Mouse (Mus musculus): ENCODE results near the gene Aktip. TPM values are rescaled to one million over a fixed set of nuclear protein-coding genes. Genes with fewer than 3 reads are reported as not detected.

The Aktip gene
- polyA plus RNA-seq, 1 experiment, result 48.4 TPM

DNA sequence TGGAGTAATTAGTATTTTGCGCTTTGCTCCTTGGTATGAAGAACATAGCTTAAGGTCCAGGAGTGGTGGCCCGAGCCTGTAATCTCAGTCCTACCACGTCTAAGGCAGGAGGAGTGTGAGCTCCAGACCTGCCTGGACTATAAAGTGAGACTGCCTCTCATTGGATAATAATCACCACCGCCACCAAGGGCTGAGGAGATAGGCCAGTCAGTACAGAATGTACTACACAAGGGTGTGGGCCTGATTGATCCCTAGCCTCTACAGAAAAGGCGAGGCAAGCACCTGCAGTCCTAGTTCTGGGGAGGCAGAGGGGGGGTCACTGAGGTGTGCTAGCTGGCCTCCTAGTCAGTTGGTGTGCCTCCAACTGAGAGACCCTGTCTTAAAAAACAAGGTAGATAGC, 85.3 kb downstream of the Aktip start:
- Histone ChIP-seq H3K27ac (ENCODE audit: control insufficient read depth, insufficient read depth, low read depth, low read length) (no peak overlapping the region), H3K36me3 (ENCODE audit: control insufficient read depth, insufficient read depth, low read length) (no peaks in the 10 kb centered on the region), H3K4me3 (ENCODE audit: control insufficient read depth, low read depth, low read length) (no peak overlapping the region), H3K27me3 (ENCODE audit: control insufficient read depth, insufficient read depth, low read length) (no peaks in the 10 kb centered on the region), H3K4me1 (ENCODE audit: control insufficient read depth, insufficient read depth, low read length) (no peaks in the 10 kb centered on the region; the same call in 1 of the 2 replicates)
- TF ChIP-seq CTCF (IDR thresholded peaks at IDR 0.05; ENCODE audit: control insufficient read depth, insufficient read depth, insufficient replicate concordance, low read depth, low read length) (no peak), POLR2A (IDR thresholded peaks at IDR 0.05; ENCODE audit: control insufficient read depth, low read depth, low read length) (no peak)

- Histone ChIP-seq H3K4me3 (ENCODE audit: control insufficient read depth, low read depth, low read length) (no peak overlapping the region), H3K27ac (ENCODE audit: control insufficient read depth, insufficient read depth, low read depth, low read length) (no peak overlapping the region), H3K27me3 (ENCODE audit: control insufficient read depth, insufficient read depth, low read length) (no peaks in the 10 kb centered on the region), H3K4me1 (ENCODE audit: control insufficient read depth, insufficient read depth, low read length) (no peaks in the 10 kb centered on the region; the same call in 1 of the 2 replicates), H3K36me3 (ENCODE audit: control insufficient read depth, insufficient read depth, low read length) (no peaks in the 10 kb centered on the region)
- no peak for TF ChIP-seq POLR2A (IDR thresholded peaks at IDR 0.05; ENCODE audit: control insufficient read depth, low read depth, low read length)
- no peak for TF ChIP-seq CTCF (IDR thresholded peaks at IDR 0.05; ENCODE audit: control insufficient read depth, insufficient read depth, insufficient replicate concordance, low read depth, low read length)
Observed at GRCm38 (mm10) chr8:91111868-91112477, 87.8 kb downstream of the Aktip start.

DNA sequence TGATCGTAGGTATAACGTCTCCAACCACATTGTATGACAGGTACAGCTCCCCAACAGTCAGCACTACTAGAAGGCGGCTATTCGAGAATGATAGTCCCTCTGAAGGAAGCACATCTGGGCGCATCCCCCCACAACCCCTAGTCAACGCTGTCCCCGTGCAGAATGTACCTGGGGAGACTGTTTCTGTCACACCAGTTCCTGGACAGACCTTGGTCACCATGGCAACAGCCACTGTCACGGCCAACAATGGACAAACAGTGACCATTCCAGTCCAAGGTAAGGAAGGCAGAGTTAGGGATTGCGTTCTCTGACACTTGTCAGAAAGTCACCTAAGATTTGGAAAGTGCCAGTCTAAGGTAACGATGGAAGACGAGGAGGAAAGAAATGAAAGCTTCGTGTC, 93.5 kb downstream of the Aktip start:
- no peaks in the 10 kb centered on the region for H3K27me3 ChIP-seq (ENCODE audit: control insufficient read depth, insufficient read depth, low read length)
- H3K4me3 ChIP-seq (ENCODE audit: control insufficient read depth, low read depth, low read length), result peak overlapping the region; percentile 87
- no peaks in the 10 kb centered on the region; the same call in 1 of the 2 replicates for H3K4me1 ChIP-seq (ENCODE audit: control insufficient read depth, insufficient read depth, low read length)
- H3K27ac ChIP-seq (ENCODE audit: control insufficient read depth, insufficient read depth, low read depth, low read length), result peak overlapping the region; percentile 44
- TF ChIP-seq CTCF (IDR thresholded peaks at IDR 0.05; ENCODE audit: control insufficient read depth, insufficient read depth, insufficient replicate concordance, low read depth, low read length), result no peak
- peak; percentile 68; the same call in 1 of the 2 replicates for TF ChIP-seq POLR2A (IDR thresholded peaks at IDR 0.05; ENCODE audit: control insufficient read depth, low read depth, low read length)
- H3K36me3 ChIP-seq (ENCODE audit: control insufficient read depth, insufficient read depth, low read length), result no peaks in the 10 kb centered on the region

DNA sequence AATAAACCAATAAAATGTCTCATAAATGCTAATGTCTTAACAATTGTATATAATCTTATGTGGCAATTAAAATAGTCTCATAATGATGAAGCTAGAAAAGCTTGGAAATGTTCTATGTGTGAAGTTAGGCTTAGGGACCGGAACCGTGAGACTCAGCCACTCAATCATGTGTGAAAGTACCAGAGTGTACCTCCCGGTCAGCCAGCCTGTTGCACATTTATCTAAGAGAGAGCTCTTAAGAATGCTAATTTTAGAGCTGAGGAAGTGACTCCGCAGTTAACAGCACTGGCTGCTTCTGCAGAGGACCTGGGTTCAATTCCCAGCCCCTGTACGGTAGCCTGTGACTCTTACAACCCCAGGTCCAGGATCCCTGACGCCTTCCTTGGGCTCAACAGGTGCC, 101.7 kb downstream of the Aktip start:
- no peak for TF ChIP-seq POLR2A (IDR thresholded peaks at IDR 0.05; ENCODE audit: control insufficient read depth, low read depth, low read length)
- TF ChIP-seq CTCF (IDR thresholded peaks at IDR 0.05; ENCODE audit: control insufficient read depth, insufficient read depth, insufficient replicate concordance, low read depth, low read length), result no peak

DNA sequence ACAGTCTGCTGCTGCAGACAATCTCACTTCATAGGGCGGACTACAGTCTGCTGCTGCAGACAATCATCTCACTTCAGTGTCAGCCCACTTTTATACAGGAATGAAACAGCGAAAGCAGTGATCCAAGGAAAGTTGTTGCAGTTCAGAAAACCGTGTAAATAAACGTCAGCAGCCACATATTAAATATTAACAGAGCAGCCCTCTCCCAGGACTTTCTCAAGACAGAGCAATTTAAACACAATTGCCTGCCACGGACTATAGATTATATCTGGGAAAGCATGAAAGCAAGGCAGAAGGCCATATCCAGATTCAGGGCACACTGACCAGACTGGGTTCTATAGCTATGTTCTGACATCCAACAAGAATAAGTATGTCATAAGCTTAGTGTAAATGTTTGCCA, 105.6 kb downstream of the Aktip start:
- H3K4me3 ChIP-seq (ENCODE audit: control insufficient read depth, low read depth, low read length), result no peak overlapping the region
- TF ChIP-seq CTCF (IDR thresholded peaks at IDR 0.05; ENCODE audit: control insufficient read depth, insufficient read depth, insufficient replicate concordance, low read depth, low read length) (no peak), POLR2A (IDR thresholded peaks at IDR 0.05; ENCODE audit: control insufficient read depth, low read depth, low read length) (no peak)
- no peak overlapping the region for H3K27ac ChIP-seq (ENCODE audit: control insufficient read depth, insufficient read depth, low read depth, low read length)
- H3K36me3 ChIP-seq (ENCODE audit: control insufficient read depth, insufficient read depth, low read length), result no peaks in the 10 kb centered on the region
- H3K27me3 ChIP-seq (ENCODE audit: control insufficient read depth, insufficient read depth, low read length), result no peaks in the 10 kb centered on the region
- H3K4me1 ChIP-seq (ENCODE audit: control insufficient read depth, insufficient read depth, low read length), result no peaks in the 10 kb centered on the region

More for the DNA sequence above, 101.7 kb downstream of the Aktip start:
- H3K36me3 ChIP-seq (ENCODE audit: control insufficient read depth, insufficient read depth, low read length), result no peaks in the 10 kb centered on the region
- no peak overlapping the region for H3K4me3 ChIP-seq (ENCODE audit: control insufficient read depth, low read depth, low read length)
- no peak overlapping the region for H3K27ac ChIP-seq (ENCODE audit: control insufficient read depth, insufficient read depth, low read depth, low read length)
- H3K27me3 ChIP-seq (ENCODE audit: control insufficient read depth, insufficient read depth, low read length), result no peaks in the 10 kb centered on the region
- H3K4me1 ChIP-seq (ENCODE audit: control insufficient read depth, insufficient read depth, low read length), result no peaks in the 10 kb centered on the region

DNA sequence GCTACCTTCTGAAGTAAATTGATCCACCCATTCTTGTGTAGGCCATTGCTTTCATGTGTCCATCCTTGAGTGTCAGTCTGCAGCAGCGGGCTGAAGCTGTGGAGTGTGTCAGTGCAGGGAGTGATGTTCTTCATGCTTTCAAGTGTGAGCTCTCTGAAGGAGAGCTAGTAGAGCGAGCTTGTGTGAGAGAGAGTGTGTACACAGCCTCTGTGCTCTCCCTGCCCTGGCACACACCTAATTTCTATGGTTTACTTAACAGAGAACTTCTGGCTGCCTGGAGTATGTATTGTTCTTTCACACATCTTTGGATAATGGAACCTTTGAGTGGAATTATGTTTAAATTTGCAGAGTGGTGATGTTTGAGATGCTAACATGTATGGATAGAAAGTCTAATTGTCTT, 110.2 kb downstream of the Aktip start:
- no peaks in the 10 kb centered on the region for H3K27me3 ChIP-seq (ENCODE audit: control insufficient read depth, insufficient read depth, low read length)
- H3K27ac ChIP-seq (ENCODE audit: control insufficient read depth, insufficient read depth, low read depth, low read length), result no peak overlapping the region
- H3K36me3 ChIP-seq (ENCODE audit: control insufficient read depth, insufficient read depth, low read length), result no peaks in the 10 kb centered on the region
- no peak for TF ChIP-seq POLR2A (IDR thresholded peaks at IDR 0.05; ENCODE audit: control insufficient read depth, low read depth, low read length)
- no peak for TF ChIP-seq CTCF (IDR thresholded peaks at IDR 0.05; ENCODE audit: control insufficient read depth, insufficient read depth, insufficient replicate concordance, low read depth, low read length)
- no peaks in the 10 kb centered on the region for H3K4me1 ChIP-seq (ENCODE audit: control insufficient read depth, insufficient read depth, low read length)
- no peak overlapping the region for H3K4me3 ChIP-seq (ENCODE audit: control insufficient read depth, low read depth, low read length)

DNA sequence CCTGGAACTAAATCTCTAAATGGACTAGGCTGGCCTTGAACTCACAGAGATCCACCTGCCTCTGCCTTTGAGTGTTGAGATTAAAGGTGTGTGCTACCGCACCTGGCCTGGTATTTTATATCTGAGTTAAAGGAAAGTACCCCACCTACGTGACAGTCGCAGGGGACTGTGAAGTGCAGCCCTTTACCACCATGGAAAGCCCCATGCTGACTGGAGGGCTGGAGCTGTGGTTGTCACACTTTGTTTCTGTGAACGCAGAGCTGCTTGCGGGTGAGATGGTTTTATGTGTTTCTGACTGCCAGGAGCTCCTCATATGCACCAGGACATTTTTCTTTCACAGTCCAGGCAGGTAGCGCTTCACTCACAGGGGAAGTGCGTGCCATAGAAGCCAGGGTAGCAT, 111.3 kb downstream of the Aktip start:
- TF ChIP-seq CTCF (IDR thresholded peaks at IDR 0.05; ENCODE audit: control insufficient read depth, insufficient read depth, insufficient replicate concordance, low read depth, low read length), result no peak
- TF ChIP-seq POLR2A (IDR thresholded peaks at IDR 0.05; ENCODE audit: control insufficient read depth, low read depth, low read length), result no peak
- H3K27ac ChIP-seq (ENCODE audit: control insufficient read depth, insufficient read depth, low read depth, low read length), result no peak overlapping the region
- no peaks in the 10 kb centered on the region for H3K4me1 ChIP-seq (ENCODE audit: control insufficient read depth, insufficient read depth, low read length)
- no peaks in the 10 kb centered on the region for H3K27me3 ChIP-seq (ENCODE audit: control insufficient read depth, insufficient read depth, low read length)
- no peaks in the 10 kb centered on the region for H3K36me3 ChIP-seq (ENCODE audit: control insufficient read depth, insufficient read depth, low read length)
- H3K4me3 ChIP-seq (ENCODE audit: control insufficient read depth, low read depth, low read length), result no peak overlapping the region
